Mouse (Mus musculus): ENCODE measurements around the gene Grn. TPM values are rescaled to one million over a fixed set of nuclear protein-coding genes. Genes with fewer than 3 reads are reported as not detected.
A peak's percentile ranks its signal among the peaks of the same experiment; 100 is the strongest.

Gene Grn
- polyA plus RNA-seq, 1 experiment from 2014 or later = 126 TPM

DNA sequence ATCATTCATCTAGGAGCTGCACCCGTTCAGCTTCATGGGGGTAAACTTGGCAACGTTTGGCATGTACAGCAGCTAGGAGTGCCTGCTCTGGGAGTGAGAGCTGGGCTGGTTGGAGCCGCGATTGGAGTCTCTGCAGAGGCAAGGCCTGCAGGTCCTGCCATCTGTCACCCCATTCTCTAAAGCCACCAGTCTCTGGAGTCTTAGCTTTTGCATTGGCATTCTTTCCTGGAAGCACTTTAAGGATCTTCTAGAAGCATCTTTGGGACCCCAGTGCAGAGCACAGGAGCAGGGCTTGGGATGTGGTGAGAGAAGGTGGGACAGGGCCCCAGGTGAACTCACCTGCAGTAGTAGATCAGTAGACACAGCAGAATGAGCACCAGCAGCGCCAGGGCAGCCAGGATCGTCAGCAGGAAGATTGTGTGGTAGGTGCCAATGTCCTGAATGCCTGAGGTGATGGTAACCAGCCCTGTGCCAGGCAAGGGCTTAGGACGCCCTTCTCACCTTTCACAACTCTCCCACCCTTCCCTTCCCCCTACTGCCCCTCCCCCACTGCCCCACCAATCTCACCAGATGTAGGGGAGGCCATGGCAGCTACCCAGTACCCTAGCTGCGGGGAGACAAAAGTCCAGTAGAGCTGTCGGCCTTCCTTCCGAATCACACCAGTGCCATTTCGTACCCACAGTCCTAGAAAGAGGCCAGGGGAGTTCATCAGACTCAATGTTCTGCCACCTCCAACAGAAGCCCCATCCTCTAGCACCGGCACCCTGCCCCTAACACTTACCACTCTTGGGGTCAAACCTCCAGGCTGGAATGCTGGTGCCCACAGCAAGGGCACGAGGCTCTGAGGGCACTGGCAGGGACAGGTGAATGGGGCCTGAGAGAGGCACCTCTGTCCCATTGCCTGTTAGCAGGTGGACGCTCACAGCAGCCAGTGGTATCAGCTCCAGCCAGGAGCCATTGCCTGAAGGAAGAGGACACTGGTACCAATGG lies 9.3 kb downstream of the Grn start:
- WGBS = 71% methylated on average over 14 of the region's 14 CpGs
- no peaks in the 10 kb centered on the region for H3K9me3 ChIP-seq
- peaks cover 12% of the 10 kb centered on the region; the same call in 1 of the 2 replicates for H3K27me3 ChIP-seq
- H3K9ac ChIP-seq = no peak overlapping the region
- peaks cover 80% of the 10 kb centered on the region for H3K36me3 ChIP-seq
- H3K27ac ChIP-seq = no peak overlapping the region
- no peak for ATAC-seq (ENCODE audit: insufficient number of reproducible peaks, insufficient read depth, low FRiP score, low TSS enrichment)
- no peak overlapping the region for H3K4me3 ChIP-seq
- H3K4me2 ChIP-seq (replicated peaks) = no peak overlapping the region
- H3K4me1 ChIP-seq = peaks cover 17% of the 10 kb centered on the region

GRCm38 (mm10) chr11:102440255-102440654 lies 10.1 kb downstream of the Grn start:
- Histone ChIP-seq H3K4me3 (no peak overlapping the region), H3K36me3 (peaks cover 74% of the 10 kb centered on the region), H3K27me3 (peaks cover 12% of the 10 kb centered on the region; the same call in 1 of the 2 replicates), H3K27ac (no peak overlapping the region), H3K4me1 (peaks cover 23% of the 10 kb centered on the region), H3K9ac (no peak overlapping the region), H3K9me3 (no peaks in the 10 kb centered on the region), H3K4me2 (replicated peaks) (no peak overlapping the region)
- ATAC-seq (ENCODE audit: insufficient number of reproducible peaks, insufficient read depth, low FRiP score, low TSS enrichment) = no peak
- 91% methylated on average over 8 of the region's 8 CpGs for WGBS

DNA sequence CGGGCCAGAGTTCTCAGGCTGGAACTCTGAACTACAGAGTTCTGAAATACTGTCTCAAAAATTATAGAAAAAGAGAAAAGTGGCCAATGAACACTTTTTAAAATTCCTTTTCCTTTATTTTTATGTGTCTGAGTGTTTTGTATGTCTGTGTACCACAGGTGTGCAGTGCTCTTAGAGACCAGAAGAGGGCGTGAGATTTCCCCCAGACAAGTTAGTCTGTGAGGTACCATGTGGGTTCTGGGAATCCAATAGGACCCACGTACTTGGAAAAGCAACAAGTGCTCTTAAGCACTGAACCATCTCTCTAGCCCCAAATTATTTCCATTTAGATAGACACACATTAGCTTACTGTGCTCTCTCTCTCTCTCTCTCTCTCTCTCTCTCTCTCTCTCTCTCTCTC lies 11.3 kb downstream of the Grn start:
- Histone ChIP-seq H3K4me3 (no peak overlapping the region), H3K9ac (no peak overlapping the region), H3K27me3 (peaks cover 12% of the 10 kb centered on the region; the same call in 1 of the 2 replicates), H3K9me3 (no peaks in the 10 kb centered on the region), H3K36me3 (peaks cover 62% of the 10 kb centered on the region), H3K27ac (no peak overlapping the region), H3K4me2 (replicated peaks) (no peak overlapping the region), H3K4me1 (peaks cover 35% of the 10 kb centered on the region)
- WGBS = 84% methylated on average over 3 of the region's 3 CpGs
- no peak for ATAC-seq (ENCODE audit: insufficient number of reproducible peaks, insufficient read depth, low FRiP score, low TSS enrichment)

- H3K9me3 ChIP-seq = no peaks in the 10 kb centered on the region
- peaks cover 32% of the 10 kb centered on the region for H3K4me1 ChIP-seq
- peaks cover 12% of the 10 kb centered on the region; the same call in 1 of the 2 replicates for H3K27me3 ChIP-seq
- no peak overlapping the region for H3K9ac ChIP-seq
- WGBS = 92% methylated on average over 6 of the region's 6 CpGs
- H3K36me3 ChIP-seq = peaks cover 58% of the 10 kb centered on the region
- H3K4me2 ChIP-seq (replicated peaks) = no peak overlapping the region
- ATAC-seq (ENCODE audit: insufficient number of reproducible peaks, insufficient read depth, low FRiP score, low TSS enrichment) = no peak
- H3K4me3 ChIP-seq = no peak overlapping the region
- H3K27ac ChIP-seq = no peak overlapping the region
Observed at GRCm38 (mm10) chr11:102442089-102442488, 12.0 kb downstream of the Grn start.

DNA sequence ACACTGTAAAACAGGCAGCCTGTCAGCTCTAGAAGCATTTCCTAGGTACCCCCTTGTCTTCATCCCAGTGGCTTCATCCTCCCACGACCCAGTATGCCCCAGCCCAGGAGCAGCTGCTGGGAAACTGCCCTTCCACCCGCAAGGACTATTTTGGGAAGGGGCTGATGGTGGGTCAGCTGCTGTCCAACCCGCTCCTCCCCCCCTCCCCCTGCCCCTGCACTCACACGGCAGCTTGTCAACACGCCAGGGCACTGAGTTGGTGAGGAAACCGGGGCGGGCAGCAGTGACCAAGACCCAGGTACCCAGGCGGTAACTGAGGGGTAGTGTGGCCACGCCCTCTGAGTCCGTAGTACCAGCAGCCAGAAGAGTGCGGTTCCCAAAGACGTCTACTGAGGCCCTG lies 13.6 kb downstream of the Grn start:
- Histone ChIP-seq H3K4me2 (replicated peaks) (no peak overlapping the region), H3K4me3 (no peak overlapping the region), H3K4me1 (peaks cover 31% of the 10 kb centered on the region), H3K9ac (no peak overlapping the region), H3K27me3 (peaks cover 6% of the 10 kb centered on the region; the same call in 1 of the 2 replicates), H3K9me3 (no peaks in the 10 kb centered on the region), H3K36me3 (peaks cover 47% of the 10 kb centered on the region), H3K27ac (no peak overlapping the region)
- no peak for ATAC-seq (ENCODE audit: insufficient number of reproducible peaks, insufficient read depth, low FRiP score, low TSS enrichment)
- WGBS = 69% methylated on average over 12 of the region's 12 CpGs

- Histone ChIP-seq H3K36me3 (peaks cover 42% of the 10 kb centered on the region), H3K27ac (no peak overlapping the region), H3K4me3 (no peak overlapping the region), H3K4me2 (replicated peaks) (no peak overlapping the region), H3K9ac (no peak overlapping the region), H3K27me3 (peaks cover 9% of the 10 kb centered on the region), H3K9me3 (no peaks in the 10 kb centered on the region), H3K4me1 (peaks cover 34% of the 10 kb centered on the region)
- 74% methylated on average over 3 of the region's 3 CpGs for WGBS
- no peak for ATAC-seq (ENCODE audit: insufficient number of reproducible peaks, insufficient read depth, low FRiP score, low TSS enrichment)
Observed at GRCm38 (mm10) chr11:102444321-102444720, 14.2 kb downstream of the Grn start.

- Histone ChIP-seq H3K27me3 (peaks cover 9% of the 10 kb centered on the region), H3K9ac (no peak overlapping the region), H3K4me2 (replicated peaks) (peak overlapping the region; percentile 91), H3K36me3 (peaks cover 37% of the 10 kb centered on the region), H3K27ac (peak overlapping the region; percentile 97; the same call in 1 of the 2 replicates), H3K4me1 (peaks cover 35% of the 10 kb centered on the region), H3K4me3 (no peak overlapping the region), H3K9me3 (no peaks in the 10 kb centered on the region)
- WGBS = 9% methylated on average over 6 of the region's 6 CpGs
- no peak for ATAC-seq (ENCODE audit: insufficient number of reproducible peaks, insufficient read depth, low FRiP score, low TSS enrichment)
Observed at GRCm38 (mm10) chr11:102444781-102445180, 14.7 kb downstream of the Grn start.

- ATAC-seq (ENCODE audit: insufficient number of reproducible peaks, insufficient read depth, low FRiP score, low TSS enrichment) = peak; percentile 12; the same call in 1 of the 2 replicates
- peaks cover 35% of the 10 kb centered on the region for H3K4me1 ChIP-seq
- WGBS = 14% methylated on average over 10 of the region's 10 CpGs
- H3K27ac ChIP-seq = peak overlapping the region; percentile 97
- peaks cover 8% of the 10 kb centered on the region for H3K27me3 ChIP-seq
- no peaks in the 10 kb centered on the region for H3K9me3 ChIP-seq
- peak overlapping the region; percentile 79 for H3K4me3 ChIP-seq
- peak overlapping the region; percentile 91 for H3K4me2 ChIP-seq (replicated peaks)
- peak overlapping the region; percentile 99 for H3K9ac ChIP-seq
- H3K36me3 ChIP-seq = peaks cover 31% of the 10 kb centered on the region
Observed at GRCm38 (mm10) chr11:102445264-102445890, 15.3 kb downstream of the Grn start.

DNA sequence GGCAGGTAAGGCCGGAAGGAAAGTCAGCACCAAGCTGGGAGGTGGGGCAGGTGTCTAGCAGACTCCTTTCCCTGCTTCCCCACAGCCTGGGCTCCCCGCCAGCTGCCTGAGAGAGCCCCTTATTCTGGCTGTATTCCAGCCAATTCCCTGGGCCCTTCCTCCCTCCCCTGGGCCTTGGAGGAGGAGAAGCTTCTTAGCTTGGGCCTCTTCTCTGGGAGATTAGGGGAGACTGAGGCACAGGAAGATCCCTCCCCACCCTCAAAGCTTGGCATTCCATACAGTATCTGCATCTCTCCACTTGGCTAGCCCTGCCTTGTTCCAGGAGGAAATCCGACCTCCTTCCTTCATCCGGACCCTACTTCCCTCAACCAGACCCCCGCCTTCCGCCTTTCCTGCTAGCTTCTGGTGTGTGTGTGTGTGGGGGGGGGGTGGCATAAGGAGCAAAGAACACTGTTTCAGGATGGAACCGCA lies 15.8 kb downstream of the Grn start:
- H3K9me3 ChIP-seq = no peaks in the 10 kb centered on the region
- H3K27ac ChIP-seq = peak overlapping the region; percentile 97
- H3K9ac ChIP-seq = peak overlapping the region; percentile 99
- no peak for ATAC-seq (ENCODE audit: insufficient number of reproducible peaks, insufficient read depth, low FRiP score, low TSS enrichment)
- peaks cover 8% of the 10 kb centered on the region for H3K27me3 ChIP-seq
- peaks cover 26% of the 10 kb centered on the region for H3K36me3 ChIP-seq
- peaks cover 35% of the 10 kb centered on the region for H3K4me1 ChIP-seq
- 6% methylated on average over 7 of the region's 7 CpGs for WGBS
- peak overlapping the region; percentile 79 for H3K4me3 ChIP-seq
- H3K4me2 ChIP-seq (replicated peaks) = peak overlapping the region; percentile 91

GRCm38 (mm10) chr11:102446581-102447461 lies 16.7 kb downstream of the Grn start:
- under 1% methylated on average over 41 of the region's 49 CpGs for WGBS
- H3K27me3 ChIP-seq = peaks cover 10% of the 10 kb centered on the region
- H3K4me1 ChIP-seq = peaks cover 35% of the 10 kb centered on the region

GRCm38 (mm10) chr11:102447497-102447896 lies 17.4 kb downstream of the Grn start, which contains the start of gene Fam171a2:
Gene Fam171a2 (minus strand): TSS chr11:102447682.
- H3K36me3 ChIP-seq = peaks cover 12% of the 10 kb centered on the region
- peak; percentile 73 for ATAC-seq (ENCODE audit: insufficient number of reproducible peaks, insufficient read depth, low FRiP score, low TSS enrichment)
- peak within 1 kb of the TSS; percentile 97 for H3K27ac ChIP-seq
- H3K4me1 ChIP-seq = peaks cover 35% of the 10 kb centered on the region
- H3K27me3 ChIP-seq = peaks cover 10% of the 10 kb centered on the region
- peak within 1 kb of the TSS; percentile 91 for H3K4me2 ChIP-seq (replicated peaks)
- peak within 1 kb of the TSS; percentile 79 for H3K4me3 ChIP-seq
- WGBS = under 1% methylated on average over 29 of the region's 40 CpGs
- peak within 1 kb of the TSS; percentile 99 for H3K9ac ChIP-seq
- no peaks in the 10 kb centered on the region for H3K9me3 ChIP-seq

More at GRCm38 (mm10) chr11:102446581-102447461, 16.7 kb downstream of the Grn start:
- H3K9me3 ChIP-seq = no peaks in the 10 kb centered on the region
- peaks cover 17% of the 10 kb centered on the region for H3K36me3 ChIP-seq
- H3K27ac ChIP-seq = peak overlapping the region; percentile 97
- ATAC-seq (ENCODE audit: insufficient number of reproducible peaks, insufficient read depth, low FRiP score, low TSS enrichment) = peak; percentile 56
- peak overlapping the region; percentile 99 for H3K9ac ChIP-seq
- H3K4me2 ChIP-seq (replicated peaks) = peak overlapping the region; percentile 91
- peak overlapping the region; percentile 79 for H3K4me3 ChIP-seq

Data from embryonic facial prominence, embryonic 12.5 days (tissue).